Mouse (Mus musculus) midbrain, embryonic 11.5 days (tissue): Measurements from ENCODE around the gene Rxfp4. TPM values are rescaled to one million over a fixed set of nuclear protein-coding genes. Genes with fewer than 3 reads are reported as not detected.

Experiments used
- ATAC-seq: fragments of 200-750 bp; cut with Nextera tagmentation; 2 replicates; pipeline ENCODE4 v1.8.0; 2017; ENCODE audit warnings: moderate TSS enrichment, moderate library complexity; ENCODE audit not compliant: low FRiP score
- DNase-seq: peaks from one replicate; pipeline ENCODE4 v3.0.0; 2015; ENCODE audit warnings: low spot score; ENCODE audit errors: missing footprints
- H3K27ac ChIP-seq: fragments of 300-500 bp; sonication (generic); 2 replicates; pipeline ENCODE4 v1.5.1; 2014; ENCODE audit warnings: low read depth, low read length
- H3K27me3 ChIP-seq: fragments of 300-500 bp; sonication (generic); 2 replicates; pipeline ENCODE4 v1.6.1; 2014; ENCODE audit warnings: mild to moderate bottlenecking, low read length, moderate library complexity, mixed read lengths; ENCODE audit not compliant: control insufficient read depth, insufficient read depth
- H3K36me3 ChIP-seq: fragments of 300-500 bp; sonication (generic); 2 replicates; pipeline ENCODE4 v1.6.1; 2014; ENCODE audit warnings: mild to moderate bottlenecking, low read length, moderate library complexity, mixed read lengths; ENCODE audit not compliant: control insufficient read depth, insufficient read depth
- H3K4me1 ChIP-seq: fragments of 300-500 bp; sonication (generic); 2 replicates; pipeline ENCODE4 v1.6.1; 2014; ENCODE audit warnings: low read length; ENCODE audit not compliant: control insufficient read depth, insufficient read depth
- H3K4me2 ChIP-seq: fragments of 300-500 bp; sonication (generic); 2 replicates; pipeline ENCODE4 v1.6.1; 2014; ENCODE audit warnings: mild to moderate bottlenecking, moderate library complexity
- H3K4me3 ChIP-seq: fragments of 300-500 bp; sonication (generic); 2 replicates; pipeline ENCODE4 v1.5.1; 2014; ENCODE audit warnings: low read depth, low read length
- H3K9ac ChIP-seq: fragments of 300-500 bp; sonication (generic); 2 replicates; pipeline ENCODE4 v1.6.1; 2014; ENCODE audit warnings: low read length
- H3K9me3 ChIP-seq: fragments of 300-500 bp; sonication (generic); 2 replicates; pipeline ENCODE4 v1.6.1; 2016; ENCODE audit warnings: low read length; ENCODE audit not compliant: control insufficient read depth
- WGBS: fragments of 180-500 bp; shearing (Covaris S2); extraction: QIAGEN DNeasy Blood & Tissue Kit; methylation state at CpG from one replicate; pipeline ENCODE4 v1.1.7; 2014; 5-methylcytosine and 5-hydroxymethylcytosine counted together
- polyA plus RNA-seq: library from polyadenylated mRNA; unstranded; fragments of >200 nt; fragmentation: Nextera tagmentation; extraction: Ambion mirVana; gene quantifications from 2 replicates; pipeline ENCODE4 v1.2.1, GENCODE M21; 2014

Rxfp4 gene
- polyA plus RNA-seq, 1 experiment from 2014 or later: 0.14 TPM

DNA sequence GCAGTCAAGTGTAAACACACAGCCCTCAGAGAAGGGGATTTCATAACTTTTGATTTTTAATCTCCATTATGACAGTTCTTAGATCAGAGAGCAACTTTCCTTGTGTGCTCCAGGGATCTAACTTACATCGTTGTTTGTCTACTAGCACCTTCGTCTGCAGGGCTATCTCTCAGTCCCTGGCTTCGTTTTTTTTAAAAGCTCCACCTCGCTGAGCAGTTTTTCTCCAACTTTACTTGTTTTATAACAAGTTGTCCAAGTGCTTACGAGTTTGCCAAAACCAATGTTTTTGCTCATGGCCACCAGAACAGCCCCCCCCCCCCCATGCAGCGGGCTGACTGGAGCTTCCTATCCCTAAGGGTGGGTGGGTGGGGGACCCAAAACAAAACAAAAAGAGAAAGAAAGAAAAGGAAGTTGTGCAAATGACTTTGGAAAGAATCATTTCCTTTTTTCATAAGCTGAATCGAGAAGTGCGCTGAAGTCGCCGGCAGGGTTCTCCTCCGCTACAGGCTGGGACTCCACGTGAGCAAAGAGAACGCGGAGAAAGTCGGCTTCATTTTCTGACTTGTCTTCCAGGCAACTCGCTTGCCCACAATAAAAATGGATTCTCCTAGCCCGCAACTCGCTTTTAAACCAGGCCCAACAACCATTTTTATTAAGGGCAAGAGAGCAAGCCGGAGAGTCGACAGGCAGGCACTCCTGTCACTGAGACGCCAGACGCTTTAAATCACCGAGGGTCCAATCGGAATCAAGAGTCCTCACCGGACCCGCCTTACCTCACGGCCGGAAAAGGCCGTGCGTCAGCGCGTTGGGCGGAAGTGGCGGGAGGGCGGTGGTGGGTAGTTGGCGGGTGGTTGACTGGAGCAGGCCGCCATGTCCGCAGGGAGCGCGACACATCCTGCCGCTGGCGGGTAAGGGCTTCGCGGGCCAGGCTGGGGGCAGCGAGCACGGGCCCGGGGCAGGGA, 32.3 kb upstream of the Rxfp4 start, which contains the start of gene Khdc4:
Gene Khdc4, plus strand, starts transcription at position 824 of the 962 bp plus-strand sequence.
- Histone ChIP-seq H3K36me3 (peaks cover 6% of the 10 kb centered on the region), H3K27ac (peak within 1 kb of the TSS; percentile 89), H3K9ac (peak within 1 kb of the TSS; percentile 97), H3K27me3 (no peaks in the 10 kb centered on the region), H3K4me2 (peak within 1 kb of the TSS; percentile 77), H3K4me1 (peaks cover 10% of the 10 kb centered on the region), H3K9me3 (no peaks in the 10 kb centered on the region), H3K4me3 (peak within 1 kb of the TSS; percentile 96)
- whole genome bisulfite sequencing: 1% methylated on average over 47 of the region's 47 CpGs
- DNase-seq (peak; percentile 98), ATAC-seq (peak; percentile 99)

DNA sequence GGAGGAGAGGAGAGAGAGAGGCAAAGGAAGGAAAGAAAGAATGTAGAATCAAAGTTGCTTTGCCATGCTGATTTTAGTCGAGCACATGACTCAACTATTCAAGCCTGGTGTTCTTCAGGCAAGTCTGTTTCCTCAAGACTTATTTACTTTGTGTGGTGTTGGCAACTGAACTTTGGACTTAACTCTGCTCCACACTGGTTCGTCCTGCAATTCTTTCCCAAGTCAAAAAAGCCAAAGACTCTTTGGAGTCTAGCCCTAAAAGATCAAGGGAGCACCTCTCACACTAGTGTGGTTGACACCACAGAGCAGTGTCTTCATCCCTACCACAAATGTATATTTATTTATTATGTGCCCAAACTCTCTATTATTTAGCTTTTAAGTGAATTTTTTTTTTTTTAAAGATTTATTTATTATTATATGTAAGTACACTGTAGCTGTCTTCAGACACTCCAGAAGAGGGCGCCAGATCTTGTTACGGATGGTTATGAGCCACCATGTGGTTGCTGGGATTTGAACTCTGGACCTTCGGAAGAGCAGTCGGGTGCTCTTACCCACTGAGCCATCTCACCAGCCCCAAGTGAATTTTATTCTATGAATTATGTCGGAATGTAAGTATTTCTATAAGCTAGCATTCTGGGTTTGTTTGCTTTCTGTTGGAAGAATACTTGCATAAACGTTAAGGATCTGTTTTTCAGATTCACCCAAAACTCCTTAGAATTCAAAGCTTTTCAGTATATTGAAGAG, 31.5 kb upstream of the Rxfp4 start:
- no peak overlapping the region for H3K9ac ChIP-seq
- no peak overlapping the region for H3K27ac ChIP-seq
- DNase-seq: no peak

DNA sequence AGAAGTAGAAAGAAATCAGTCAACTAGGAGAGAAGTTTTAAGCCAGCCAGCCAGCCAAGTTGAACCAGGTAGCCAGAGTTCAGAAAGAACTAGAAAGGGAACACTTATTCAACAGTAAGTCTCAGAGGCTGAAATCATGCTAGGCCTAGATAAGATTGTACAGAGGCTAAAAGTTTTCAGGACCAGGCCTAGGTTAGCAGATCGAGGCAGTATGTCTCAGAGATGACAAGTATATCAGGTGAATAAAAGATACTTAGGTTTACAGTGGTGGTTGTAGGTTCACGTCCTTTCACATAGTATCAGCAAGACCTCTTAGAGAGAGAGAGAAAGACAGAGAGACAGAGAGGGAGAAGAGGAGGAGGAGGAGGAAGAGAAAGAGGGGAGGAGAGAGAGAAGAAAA, 30.9 kb upstream of the Rxfp4 start:
- 90% methylated on average over 2 of the region's 2 CpGs for WGBS
- DNase-seq (no peak), ATAC-seq (no peak)
- Histone ChIP-seq H3K9me3 (no peaks in the 10 kb centered on the region), H3K9ac (no peak overlapping the region), H3K4me1 (peaks cover 10% of the 10 kb centered on the region), H3K4me3 (no peak overlapping the region), H3K36me3 (no peaks in the 10 kb centered on the region), H3K27me3 (no peaks in the 10 kb centered on the region), H3K4me2 (no peak overlapping the region), H3K27ac (no peak overlapping the region)

More for the DNA sequence above, 31.5 kb upstream of the Rxfp4 start:
- Histone ChIP-seq H3K27me3 (no peaks in the 10 kb centered on the region), H3K9me3 (no peaks in the 10 kb centered on the region), H3K4me3 (no peak overlapping the region), H3K36me3 (no peaks in the 10 kb centered on the region), H3K4me1 (peaks cover 10% of the 10 kb centered on the region), H3K4me2 (peak overlapping the region; percentile 55; the same call in 1 of the 2 replicates)
- 57% methylated on average over 7 of the region's 8 CpGs for WGBS
- no peak for ATAC-seq

DNA sequence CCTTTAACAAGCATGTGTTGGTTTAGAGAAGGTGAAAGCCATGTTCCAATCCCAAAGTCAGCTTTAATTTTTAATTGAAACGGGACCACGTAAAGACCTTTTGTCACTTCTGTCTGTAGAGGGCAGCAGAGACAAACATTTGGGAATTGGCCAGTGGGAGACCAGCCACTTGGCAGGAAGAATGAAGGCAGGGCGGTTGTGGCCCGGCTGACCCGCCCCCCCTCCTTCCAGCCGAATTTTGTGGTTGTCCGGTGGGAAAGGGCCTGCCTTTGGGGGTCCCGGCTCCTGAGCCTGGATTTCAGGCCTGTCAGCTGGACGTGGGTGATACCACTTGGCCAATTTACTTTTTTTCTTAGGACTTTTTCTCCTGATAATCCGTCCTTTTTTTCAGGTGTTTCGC, 24.5 kb upstream of the Rxfp4 start:
- no peaks in the 10 kb centered on the region for H3K4me1 ChIP-seq
- no peak overlapping the region for H3K4me3 ChIP-seq
- no peaks in the 10 kb centered on the region for H3K9me3 ChIP-seq
- H3K4me2 ChIP-seq: peak overlapping the region; percentile 30
- peak; percentile 75 for ATAC-seq
- no peak overlapping the region for H3K27ac ChIP-seq
- H3K9ac ChIP-seq: peak overlapping the region; percentile 10; the same call in 1 of the 2 replicates
- WGBS: 10% methylated on average over 11 of the region's 11 CpGs
- no peaks in the 10 kb centered on the region for H3K36me3 ChIP-seq
- H3K27me3 ChIP-seq: no peaks in the 10 kb centered on the region
- peak; percentile 96 for DNase-seq

DNA sequence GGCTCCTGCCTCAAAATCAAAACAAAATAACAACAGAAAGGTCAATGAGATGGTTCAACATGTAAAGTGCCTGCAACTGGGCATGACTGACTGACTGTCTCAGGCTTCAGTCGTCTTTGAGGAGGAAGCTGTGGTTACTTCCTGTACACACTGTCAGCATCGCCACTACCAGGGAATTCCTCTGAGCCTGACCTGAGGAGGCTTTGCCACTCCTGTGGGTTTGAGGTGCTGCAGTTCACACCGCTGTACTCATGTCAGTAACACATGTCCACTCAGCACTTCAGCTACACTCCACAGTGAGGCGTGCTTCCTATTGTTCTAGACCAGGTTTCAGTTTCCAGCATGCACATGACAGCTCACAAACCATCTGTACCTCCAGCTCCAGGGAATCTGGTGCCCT, 11.2 kb upstream of the Rxfp4 start:
- WGBS: 87% methylated on average over 4 of the region's 4 CpGs
- Histone ChIP-seq H3K9ac (no peak overlapping the region), H3K27ac (no peak overlapping the region), H3K36me3 (no peaks in the 10 kb centered on the region), H3K4me2 (no peak overlapping the region), H3K4me3 (no peak overlapping the region), H3K4me1 (no peaks in the 10 kb centered on the region), H3K27me3 (no peaks in the 10 kb centered on the region), H3K9me3 (no peaks in the 10 kb centered on the region)
- DNase-seq (no peak), ATAC-seq (no peak)

DNA sequence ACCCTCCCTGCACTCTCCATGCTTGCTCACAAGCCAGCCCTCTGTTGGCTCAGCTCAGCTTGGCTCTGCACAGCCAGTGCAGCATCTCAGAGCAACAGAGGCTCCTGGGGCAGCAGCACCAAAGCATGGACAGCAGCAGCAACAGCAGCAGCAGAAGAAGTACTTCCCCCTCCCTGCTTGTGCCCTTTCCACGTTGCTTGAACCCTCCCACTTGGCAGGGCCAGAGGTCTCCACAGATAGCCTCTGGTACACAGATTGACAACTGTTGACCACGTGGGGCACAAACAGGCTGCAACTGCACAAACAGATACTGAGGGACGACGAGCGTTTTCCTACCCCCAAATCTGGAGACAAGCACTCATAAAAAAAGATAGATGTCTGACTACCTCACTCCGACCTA, 6.9 kb upstream of the Rxfp4 start:
- ATAC-seq (no peak), DNase-seq (no peak)
- H3K27ac ChIP-seq: no peak overlapping the region
- H3K4me3 ChIP-seq: no peak overlapping the region
- H3K4me1 ChIP-seq: no peaks in the 10 kb centered on the region
- 58% methylated on average over 6 of the region's 6 CpGs for WGBS
- H3K4me2 ChIP-seq: no peak overlapping the region
- H3K9me3 ChIP-seq: no peaks in the 10 kb centered on the region
- H3K9ac ChIP-seq: no peak overlapping the region
- H3K36me3 ChIP-seq: no peaks in the 10 kb centered on the region
- H3K27me3 ChIP-seq: no peaks in the 10 kb centered on the region

DNA sequence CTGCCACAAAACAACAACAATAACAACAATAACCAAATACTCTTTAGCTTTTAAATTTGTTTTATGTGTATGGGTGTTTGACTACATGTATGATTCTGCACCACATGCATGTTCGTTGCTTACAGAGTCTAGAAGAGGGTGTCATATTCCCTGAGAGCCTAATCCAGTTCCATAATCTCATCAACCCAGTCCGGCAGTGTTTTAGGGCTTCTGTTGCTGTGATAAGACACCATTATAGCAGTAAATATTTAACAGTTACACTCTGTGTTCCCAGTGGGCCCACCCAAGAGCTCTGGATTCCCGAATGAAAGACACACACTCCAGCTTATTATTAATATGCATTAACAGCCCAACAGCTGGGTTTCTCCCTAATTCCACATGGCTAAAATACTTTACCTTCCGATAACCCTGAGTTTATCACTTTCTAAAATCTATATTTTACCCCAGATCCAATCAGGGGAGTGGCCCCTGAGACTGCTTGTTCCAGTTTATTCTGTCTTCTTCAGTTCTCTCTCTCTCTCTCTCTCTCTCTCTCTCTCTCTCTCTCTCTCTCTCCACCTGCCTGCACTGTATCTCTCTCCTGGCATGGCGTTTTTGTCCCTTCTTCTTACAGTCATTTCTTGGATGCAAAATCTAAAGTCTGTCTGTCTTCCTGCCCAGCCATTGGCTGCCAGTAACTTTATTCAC, 5.6 kb upstream of the Rxfp4 start:
- no peak for ATAC-seq
- Histone ChIP-seq H3K4me2 (no peak overlapping the region), H3K9me3 (no peaks in the 10 kb centered on the region), H3K4me3 (no peak overlapping the region), H3K4me1 (no peaks in the 10 kb centered on the region), H3K36me3 (no peaks in the 10 kb centered on the region), H3K27me3 (no peaks in the 10 kb centered on the region), H3K27ac (no peak overlapping the region), H3K9ac (no peak overlapping the region)
- WGBS: 80% methylated on average over 5 of the region's 5 CpGs
- peak; percentile 51 for DNase-seq

DNA sequence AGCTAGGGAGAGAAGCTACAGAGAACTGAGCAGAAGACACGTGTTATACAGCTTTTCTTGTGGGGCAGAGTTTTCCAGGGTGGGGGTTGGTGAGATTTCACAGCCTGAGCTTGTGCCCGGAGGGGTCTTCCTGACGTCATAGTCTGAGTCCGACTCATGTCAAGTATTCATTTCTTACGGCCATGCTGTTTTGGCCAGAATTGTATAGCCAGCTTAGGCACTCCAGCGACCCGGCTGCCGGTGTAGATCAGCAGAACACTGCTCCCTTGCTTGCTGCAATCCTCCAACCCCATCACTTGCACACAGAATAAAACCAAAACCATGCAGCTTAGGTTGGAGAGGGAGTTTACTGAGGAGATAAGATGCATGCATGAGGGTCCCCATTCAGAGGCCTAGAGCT, 2.7 kb upstream of the Rxfp4 start:
- ATAC-seq (no peak), DNase-seq (peak; percentile 31)
- no peak overlapping the region for H3K4me2 ChIP-seq
- H3K9me3 ChIP-seq: no peaks in the 10 kb centered on the region
- H3K27ac ChIP-seq: no peak overlapping the region
- no peak overlapping the region for H3K4me3 ChIP-seq
- WGBS: 81% methylated on average over 8 of the region's 8 CpGs
- H3K9ac ChIP-seq: no peak overlapping the region
- no peaks in the 10 kb centered on the region for H3K36me3 ChIP-seq
- H3K4me1 ChIP-seq: no peaks in the 10 kb centered on the region
- H3K27me3 ChIP-seq: no peaks in the 10 kb centered on the region
